Mouse (Mus musculus) embryonic facial prominence, embryonic 15.5 days (tissue): ENCODE results near the gene Pih1d1. TPM values are rescaled to one million over a fixed set of nuclear protein-coding genes. Genes with fewer than 3 reads are reported as not detected.
A peak's percentile ranks its signal among the peaks of the same experiment; 100 is the strongest.

ENCODE experiments used
- ATAC-seq: fragments of 200-750 bp; cut with Nextera tagmentation; 2 replicates; pipeline ENCODE4 v1.8.0; 2017; ENCODE audit warnings: low read depth, moderate TSS enrichment; ENCODE audit not compliant: insufficient number of reproducible peaks, low FRiP score, low TSS enrichment
- H3K27ac ChIP-seq: fragments of 300-500 bp; sonication (generic); replicated peaks from 2 replicates; pipeline ENCODE4 v1.5.1; 2015; ENCODE audit warnings: mild to moderate bottlenecking, inconsistent platforms
- H3K27me3 ChIP-seq: fragments of 300-500 bp; sonication (generic); 2 replicates; pipeline ENCODE4 v1.6.1; 2015; ENCODE audit warnings: inconsistent platforms
- H3K36me3 ChIP-seq: fragments of 300-500 bp; sonication (generic); 2 replicates; pipeline ENCODE4 v1.6.1; 2015; ENCODE audit warnings: mild to moderate bottlenecking, inconsistent platforms
- H3K4me1 ChIP-seq: fragments of 300-500 bp; sonication (generic); 2 replicates; pipeline ENCODE4 v1.6.1; 2015; ENCODE audit warnings: inconsistent platforms
- H3K4me2 ChIP-seq: fragments of 300-500 bp; sonication (generic); replicated peaks from 2 replicates; pipeline ENCODE4 v1.6.1; 2015; ENCODE audit warnings: mild to moderate bottlenecking, inconsistent platforms
- H3K4me3 ChIP-seq: fragments of 300-500 bp; sonication (generic); replicated peaks from 2 replicates; pipeline ENCODE4 v1.5.1; 2015; ENCODE audit warnings: mild to moderate bottlenecking, inconsistent platforms
- H3K9ac ChIP-seq: fragments of 300-500 bp; sonication (generic); 2 replicates; pipeline ENCODE4 v1.6.1; 2015; ENCODE audit warnings: inconsistent platforms
- H3K9me3 ChIP-seq: fragments of 300-500 bp; sonication (generic); replicated peaks from 2 replicates; pipeline ENCODE4 v1.6.1; 2016; ENCODE audit warnings: inconsistent platforms
- WGBS: fragments of 180-500 bp; shearing (Covaris S2); methylation state at CpG from one replicate; pipeline ENCODE4 v1.1.7; 2015; 5-methylcytosine and 5-hydroxymethylcytosine counted together
- polyA plus RNA-seq: library from polyadenylated mRNA; unstranded; fragments of >200 nt; fragmentation: Nextera tagmentation; extraction: Ambion mirVana; gene quantifications from 2 replicates; pipeline ENCODE4 v1.2.1, GENCODE M21; 2015

Pih1d1 gene
- polyA plus RNA-seq, 1 experiment from 2014 or later, result 87.5 TPM

GRCm38 (mm10) chr7:45126844-45127699, 27.0 kb upstream of the Pih1d1 start:
- peaks cover 52% of the 10 kb centered on the region for H3K4me1 ChIP-seq

GRCm38 (mm10) chr7:45127700-45128224, 26.3 kb upstream of the Pih1d1 start:
- Histone ChIP-seq H3K9me3 (no peaks in the 10 kb centered on the region), H3K4me1 (peaks cover 45% of the 10 kb centered on the region), H3K27me3 (no peaks in the 10 kb centered on the region), H3K4me3 (peak overlapping the region; percentile 90), H3K27ac (peak overlapping the region; percentile 93), H3K4me2 (peak overlapping the region; percentile 82), H3K9ac (peak overlapping the region; percentile 98), H3K36me3 (peaks cover 29% of the 10 kb centered on the region)
- ATAC-seq, result no peak
- 0% methylated on average over 6 of the region's 6 CpGs for WGBS

More at GRCm38 (mm10) chr7:45126844-45127699, 27.0 kb upstream of the Pih1d1 start:
- no peaks in the 10 kb centered on the region for H3K9me3 ChIP-seq
- WGBS, result 33% methylated on average over 21 of the region's 21 CpGs
- ATAC-seq, result no peak
- peak overlapping the region; percentile 98 for H3K9ac ChIP-seq
- H3K27ac ChIP-seq, result peak overlapping the region; percentile 93
- H3K27me3 ChIP-seq, result no peaks in the 10 kb centered on the region
- peaks cover 35% of the 10 kb centered on the region for H3K36me3 ChIP-seq
- peak overlapping the region; percentile 90 for H3K4me3 ChIP-seq
- H3K4me2 ChIP-seq, result peak overlapping the region; percentile 82

- Histone ChIP-seq H3K27ac (peak within 1 kb of the TSS; percentile 93), H3K27me3 (no peaks in the 10 kb centered on the region), H3K9me3 (no peaks in the 10 kb centered on the region), H3K4me2 (peak within 1 kb of the TSS; percentile 82), H3K36me3 (peaks cover 24% of the 10 kb centered on the region), H3K4me1 (peaks cover 38% of the 10 kb centered on the region), H3K4me3 (peak within 1 kb of the TSS; percentile 90), H3K9ac (peak within 1 kb of the TSS; percentile 98)
- peak; percentile 94 for ATAC-seq
- WGBS, result under 1% methylated on average over 48 of the region's 48 CpGs
Measured at GRCm38 (mm10) chr7:45128624-45129246, 25.4 kb upstream of the Pih1d1 start, which contains the start of gene Rpl13a. Gene Rpl13a (minus strand): TSS chr7:45128761.

GRCm38 (mm10) chr7:45129318-45129717, 24.8 kb upstream of the Pih1d1 start:
- no peaks in the 10 kb centered on the region for H3K27me3 ChIP-seq
- peak overlapping the region; percentile 51 for H3K9ac ChIP-seq
- peak overlapping the region; percentile 92 for H3K27ac ChIP-seq
- H3K4me2 ChIP-seq, result peak overlapping the region; percentile 71
- H3K9me3 ChIP-seq, result no peaks in the 10 kb centered on the region
- 2% methylated on average over 17 of the region's 17 CpGs for WGBS
- no peak for ATAC-seq
- H3K4me1 ChIP-seq, result peaks cover 39% of the 10 kb centered on the region
- H3K4me3 ChIP-seq, result peak overlapping the region; percentile 90
- H3K36me3 ChIP-seq, result peaks cover 24% of the 10 kb centered on the region

GRCm38 (mm10) chr7:45129776-45130512, 24.2 kb upstream of the Pih1d1 start:
- H3K27me3 ChIP-seq, result no peaks in the 10 kb centered on the region
- H3K4me3 ChIP-seq, result peak overlapping the region; percentile 90
- peak overlapping the region; percentile 51 for H3K9ac ChIP-seq
- WGBS, result 55% methylated on average over 15 of the region's 15 CpGs
- peak overlapping the region; percentile 92; the same call in 1 of the 2 replicates for H3K27ac ChIP-seq
- no peak for ATAC-seq
- H3K9me3 ChIP-seq, result no peaks in the 10 kb centered on the region
- H3K36me3 ChIP-seq, result peaks cover 24% of the 10 kb centered on the region
- H3K4me2 ChIP-seq, result peak overlapping the region; percentile 71
- peaks cover 40% of the 10 kb centered on the region for H3K4me1 ChIP-seq

GRCm38 (mm10) chr7:45131850-45132249, 22.3 kb upstream of the Pih1d1 start:
- ATAC-seq, result no peak
- Histone ChIP-seq H3K4me1 (peaks cover 27% of the 10 kb centered on the region), H3K27ac (no peak overlapping the region), H3K4me3 (no peak overlapping the region), H3K36me3 (peaks cover 6% of the 10 kb centered on the region), H3K9me3 (no peaks in the 10 kb centered on the region), H3K27me3 (no peaks in the 10 kb centered on the region), H3K9ac (no peak overlapping the region), H3K4me2 (no peak overlapping the region)
- 77% methylated on average over 11 of the region's 11 CpGs for WGBS

- ATAC-seq, result no peak
- Histone ChIP-seq H3K36me3 (no peaks in the 10 kb centered on the region), H3K9me3 (no peaks in the 10 kb centered on the region), H3K9ac (no peak overlapping the region), H3K27ac (no peak overlapping the region), H3K27me3 (no peaks in the 10 kb centered on the region), H3K4me1 (peaks cover 20% of the 10 kb centered on the region), H3K4me3 (no peak overlapping the region), H3K4me2 (no peak overlapping the region)
- 78% methylated on average over 8 of the region's 8 CpGs for WGBS
Measured at GRCm38 (mm10) chr7:45133446-45134159, 20.5 kb upstream of the Pih1d1 start.

- Histone ChIP-seq H3K4me3 (no peak overlapping the region), H3K9ac (no peak overlapping the region), H3K27me3 (no peaks in the 10 kb centered on the region), H3K4me1 (peaks cover 15% of the 10 kb centered on the region), H3K27ac (no peak overlapping the region), H3K36me3 (no peaks in the 10 kb centered on the region), H3K9me3 (no peaks in the 10 kb centered on the region), H3K4me2 (no peak overlapping the region)
- ATAC-seq, result no peak
- 10% methylated on average over 12 of the region's 12 CpGs for WGBS
Measured at GRCm38 (mm10) chr7:45134544-45135026, 19.5 kb upstream of the Pih1d1 start.

GRCm38 (mm10) chr7:45135370-45135769, 18.7 kb upstream of the Pih1d1 start:
- Histone ChIP-seq H3K9ac (no peak overlapping the region), H3K27ac (no peak overlapping the region), H3K36me3 (no peaks in the 10 kb centered on the region), H3K27me3 (no peaks in the 10 kb centered on the region), H3K9me3 (no peaks in the 10 kb centered on the region), H3K4me2 (peak overlapping the region; percentile 84), H3K4me1 (peaks cover 10% of the 10 kb centered on the region; the same call in 1 of the 2 replicates), H3K4me3 (peak overlapping the region; percentile 60)
- whole genome bisulfite sequencing, result 72% methylated on average over 3 of the region's 3 CpGs
- no peak for ATAC-seq

- 2% methylated on average over 29 of the region's 29 CpGs for WGBS
- peak; percentile 81 for ATAC-seq
- H3K27ac ChIP-seq, result no peak within 1 kb of the TSS
Measured at GRCm38 (mm10) chr7:45135993-45136567, 18.0 kb upstream of the Pih1d1 start, which contains the start of the genes Gm45713 and Flt3l. Gene Gm45713 (minus strand): TSS chr7:45136231. Gene Flt3l (minus strand): TSS chr7:45136432.

More at GRCm38 (mm10) chr7:45135993-45136567, 18.0 kb upstream of the Pih1d1 start, which contains the start of the genes Gm45713 and Flt3l:
- H3K27me3 ChIP-seq, result no peaks in the 10 kb centered on the region
- H3K4me2 ChIP-seq, result peak within 1 kb of the TSS; percentile 84
- peaks cover 10% of the 10 kb centered on the region; the same call in 1 of the 2 replicates for H3K4me1 ChIP-seq
- H3K9me3 ChIP-seq, result no peaks in the 10 kb centered on the region
- peak within 1 kb of the TSS; percentile 68 for H3K9ac ChIP-seq
- H3K36me3 ChIP-seq, result no peaks in the 10 kb centered on the region
- peak within 1 kb of the TSS; percentile 60 for H3K4me3 ChIP-seq
